Mouse (Mus musculus) fibroblast of lung, adult 2 months (primary cell): Measurements from ENCODE around the gene Cep83.
A peak's percentile ranks its signal among the peaks of the same experiment; 100 is the strongest.

Experiments used
- DNase-seq: peaks from one replicate; pipeline ENCODE4 v3.0.0-alpha.2; 2011; ENCODE audit warnings: low read depth

Cep83 gene

GRCm38 (mm10) chr10:94779319-94779718 is 90.9 kb downstream of the Cep83 start:
- DNase-seq, result no peak

GRCm38 (mm10) chr10:94780618-94781262 is 92.3 kb downstream of the Cep83 start:
- no peak for DNase-seq

- DNase-seq, result peak; percentile 17
Observed at GRCm38 (mm10) chr10:94789205-94789604, 100.8 kb downstream of the Cep83 start.

GRCm38 (mm10) chr10:94793914-94794313 is 105.5 kb downstream of the Cep83 start:
- DNase-seq, result no peak

- DNase-seq, result no peak
Observed at GRCm38 (mm10) chr10:94794666-94795244, 106.3 kb downstream of the Cep83 start.

- DNase-seq, result no peak
Observed at GRCm38 (mm10) chr10:94798128-94798527, 109.7 kb downstream of the Cep83 start.

- DNase-seq, result no peak
Observed at GRCm38 (mm10) chr10:94799485-94800239, 111.2 kb downstream of the Cep83 start.

GRCm38 (mm10) chr10:94800677-94801354 is 112.4 kb downstream of the Cep83 start:
- DNase-seq, result no peak

- DNase-seq, result no peak
Observed at GRCm38 (mm10) chr10:94804029-94804908, 115.8 kb downstream of the Cep83 start.

- DNase-seq, result no peak
Observed at GRCm38 (mm10) chr10:94804909-94805220, 116.4 kb downstream of the Cep83 start.

- no peak for DNase-seq
Observed at GRCm38 (mm10) chr10:94807323-94807722, 118.9 kb downstream of the Cep83 start.

GRCm38 (mm10) chr10:94808275-94808674 is 119.8 kb downstream of the Cep83 start:
- no peak for DNase-seq

- DNase-seq, result no peak
Observed at GRCm38 (mm10) chr10:94809946-94810472, 121.6 kb downstream of the Cep83 start.

GRCm38 (mm10) chr10:94811907-94812851 is 123.7 kb downstream of the Cep83 start:
- no peak for DNase-seq

GRCm38 (mm10) chr10:94818127-94818526 is 129.7 kb downstream of the Cep83 start:
- DNase-seq, result no peak

GRCm38 (mm10) chr10:94818781-94819665 is 130.6 kb downstream of the Cep83 start:
- DNase-seq, result no peak

GRCm38 (mm10) chr10:94823971-94824760 is 135.7 kb downstream of the Cep83 start:
- DNase-seq, result peak; percentile 70

- DNase-seq, result no peak
Observed at GRCm38 (mm10) chr10:94825951-94826350, 137.5 kb downstream of the Cep83 start.

- DNase-seq, result no peak
Observed at GRCm38 (mm10) chr10:94826436-94826835, 138.0 kb downstream of the Cep83 start.
